9 mouse cellular contexts compared by ENCODE assay signal in the genomic region with DNA sequence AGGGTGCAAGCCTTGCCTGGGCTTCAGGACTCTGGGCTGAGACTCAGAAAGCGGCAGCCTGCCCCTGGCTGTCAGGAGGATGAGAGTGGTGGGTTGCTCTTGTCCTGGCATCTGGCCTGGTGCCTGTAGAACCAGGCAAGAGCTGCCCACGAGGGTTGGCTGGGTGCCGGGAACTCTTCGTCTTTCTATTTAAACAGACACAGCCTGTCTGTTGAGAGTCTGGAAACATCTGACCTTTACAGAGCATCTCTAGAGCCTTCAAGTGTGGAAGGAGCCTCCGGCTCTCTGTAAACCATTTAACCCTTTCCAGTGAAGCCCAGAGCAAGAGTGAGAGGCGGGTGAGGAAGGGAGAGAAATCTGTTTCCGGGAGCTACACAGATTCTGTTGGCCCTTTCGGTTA. TPM values are rescaled to one million over a fixed set of nuclear protein-coding genes. Genes with fewer than 3 reads are reported as not detected.
DNase-seq lines count a peak whose midpoint lies in the region; ATAC-seq and TF ChIP-seq lines count a peak whose summit lies in the region.
"Had no signal": no experiment of that assay in that cellular context is flagged by ENCODE, and none has a peak within 500 bp of the region (broad histone marks: within the 10 kb centered on the region; RNA-seq: fewer than 3 reads in every experiment).

No protein-coding gene starts in this region.

- H3K27me3 ChIP-seq in neural tube, embryonic 13.5 days = no peaks in the 10 kb centered on the region
- no peaks in the 10 kb centered on the region for H3K27me3 ChIP-seq in small intestine, adult 2 months (ENCODE audit: control insufficient read depth, insufficient read depth, low read length)
- H3K27me3 ChIP-seq: limb, embryonic 12.5 days had no signal

- WGBS in neural tube, embryonic 13.5 days = 46% methylated on average over 8 of the region's 8 CpGs
- 70% methylated on average over 8 of the region's 8 CpGs for WGBS in small intestine, adult 2 months

- peak; percentile 76; the same call in 1 of the 2 replicates for ATAC-seq in neural tube, embryonic 13.5 days (ENCODE audit: low read depth)

- intact Hi-C loops in heart, postnatal 10 days (cut with DNase I) = no loop called here

- no peaks in the 10 kb centered on the region for H3K36me3 ChIP-seq in neural tube, embryonic 13.5 days
- H3K36me3 ChIP-seq in small intestine, adult 2 months (ENCODE audit: control insufficient read depth, insufficient read depth, low read length) = no peaks in the 10 kb centered on the region
- H3K36me3 ChIP-seq: limb, embryonic 12.5 days had no signal

- H3K9ac ChIP-seq in neural tube, embryonic 13.5 days = no peak overlapping the region
- H3K9ac ChIP-seq: limb, embryonic 12.5 days had no signal

- no peak overlapping the region for H3K4me2 ChIP-seq in neural tube, embryonic 13.5 days
- H3K4me2 ChIP-seq: limb, embryonic 12.5 days had no signal

- no peak overlapping the region for H3K4me3 ChIP-seq in neural tube, embryonic 13.5 days
- H3K4me3 ChIP-seq in small intestine, adult 2 months (ENCODE audit: low read depth, low read length) = no peak overlapping the region
- H3K4me3 ChIP-seq: limb, embryonic 12.5 days had no signal

- no peak for TF ChIP-seq CTCF in small intestine, adult 2 months (IDR thresholded peaks at IDR 0.05; ENCODE audit: extremely low read depth, insufficient read length, insufficient replicate concordance, low read depth, low read length)

- TF ChIP-seq POLR2A in small intestine, adult 2 months (IDR thresholded peaks at IDR 0.05; ENCODE audit: low read depth, low read length) = no peak

- peak; percentile 71 to 86 for DNase-seq in cerebellum, postnatal 14 days
- no peak for DNase-seq in cerebellum, adult 8-10 months
- no peak for DNase-seq in neural tube, embryonic 10.5 days (ENCODE audit: extremely low spot score, low spot score)
- DNase-seq in heart, postnatal 10 days = peak; percentile 55 to 76
- peak; percentile 69 to 70 for DNase-seq in layer of hippocampus, postnatal 36 days
- no peak for DNase-seq in B cell, adult 2 months

- H3K4me1 ChIP-seq in neural tube, embryonic 13.5 days (replicated peaks) = peaks cover 13% of the 10 kb centered on the region
- peaks cover 12% of the 10 kb centered on the region for H3K4me1 ChIP-seq in small intestine, adult 2 months (ENCODE audit: control insufficient read depth, insufficient read depth, insufficient read length, low read length)

- peak overlapping the region; percentile 65 for H3K27ac ChIP-seq in neural tube, embryonic 13.5 days (replicated peaks)
- peak overlapping the region; percentile 75; the same call in 1 of the 2 replicates for H3K27ac ChIP-seq in small intestine, adult 2 months (ENCODE audit: insufficient read depth, low read depth, low read length)
- H3K27ac ChIP-seq: limb, embryonic 12.5 days had no signal

- no peaks in the 10 kb centered on the region for H3K9me3 ChIP-seq in neural tube, embryonic 13.5 days
- H3K9me3 ChIP-seq: limb, embryonic 12.5 days had no signal

RNA-seq across cellular contexts. Expression of gene Sema4b, which starts 15.3 kb away (rescaled TPM):
- polyA plus RNA-seq in neural tube, embryonic 13.5 days (2015; fragmentation: Nextera tagmentation; extraction: Ambion mirVana) = 22.1 and 23.2 TPM in 2 replicates
- 10 to 100 TPM; 14.7 to 16.6 TPM for total RNA-seq in heart, postnatal 10 days (2021)
- total RNA-seq in layer of hippocampus, postnatal 36 days (2021) = 10 to 100 TPM; 21.6 to 24.1 TPM
- polyA plus RNA-seq in small intestine, adult 2 months (2012; rRNA removed) = 47.9 and 84.4 TPM in 2 replicates

RNA-seq across cellular contexts. Expression of gene Idh2, which starts 56.2 kb away (rescaled TPM):
- 217 and 273 TPM in 2 replicates for polyA plus RNA-seq in neural tube, embryonic 13.5 days (2015; fragmentation: Nextera tagmentation; extraction: Ambion mirVana)
- 1,000 to 10,000 TPM; 1,610 to 1,731 TPM for total RNA-seq in heart, postnatal 10 days (2021)
- total RNA-seq in layer of hippocampus, postnatal 36 days (2021) = 10 to 100 TPM; 57.6 to 61.5 TPM
- polyA plus RNA-seq in small intestine, adult 2 months (2012; rRNA removed) = 57.2 and 82.3 TPM in 2 replicates

Comparison
In these comparisons a context has a peak if more than half of its experiments do, and no peak if none do; other contexts are left out.
1. DNase-seq: peak in cerebellum, postnatal 14 days (2 of 2), heart, postnatal 10 days (2 of 2) and layer of hippocampus, postnatal 36 days (2 of 2); none in cerebellum, adult 8-10 months (single experiment), neural tube, embryonic 10.5 days (single experiment) and B cell, adult 2 months (0 of 2).
2. RNA of gene Idh2, which starts 56.2 kb away (total RNA-seq): 1,610 to 1,731 TPM in heart, postnatal 10 days; 57.6 to 61.5 TPM in layer of hippocampus, postnatal 36 days; every median in the first group is over 10 times any median in the second.